Mouse (Mus musculus) C2C12 (cell line): ENCODE data around the gene Fam47e.

Experiments
- CTCF ChIP-seq: IDR thresholded peaks from one replicate; pipeline ENCODE4 v1.5.1; 2011; ENCODE audit not compliant: control insufficient read depth, insufficient read depth, insufficient read length
- USF1 ChIP-seq: IDR thresholded peaks from one replicate; pipeline ENCODE4 v1.6.1; 2011; ENCODE audit warnings: low read depth, mild to moderate bottlenecking, control low read depth, moderate library complexity

GRCm38 (mm10) chr5:92621883-92622282, 67.0 kb downstream of the Fam47e start:
- TF ChIP-seq CTCF (no peak), USF1 (no peak)
